Mouse (Mus musculus): Measurements from ENCODE around the gene Ralbp1. TPM values are rescaled to one million over a fixed set of nuclear protein-coding genes. Genes with fewer than 3 reads are reported as not detected.

Ralbp1 gene
- total RNA-seq, 2 experiments from 2014 or later, result 53.1 to 57.8 TPM

GRCm38 (mm10) chr17:65813763-65814162, 71.8 kb downstream of the Ralbp1 start:
- intact Hi-C loops (cut with DNase I), result no loop called here
- no peak for DNase-seq (ENCODE audit: low spot score in 2 of 2)

- DNase-seq (ENCODE audit: low spot score in 2 of 2), result no peak
- intact Hi-C loops (cut with DNase I), result no loop called here
These were observed 74.6 kb downstream of the Ralbp1 start for GRCm38 (mm10) chr17:65811032-65811431.

GRCm38 (mm10) chr17:65806416-65806815, 79.2 kb downstream of the Ralbp1 start:
- no peak for DNase-seq (ENCODE audit: low spot score in 2 of 2)
- intact Hi-C loops (cut with DNase I), result no loop called here

GRCm38 (mm10) chr17:65805966-65806365, 79.6 kb downstream of the Ralbp1 start:
- intact Hi-C loops (cut with DNase I), result no loop called here
- DNase-seq (ENCODE audit: low spot score in 2 of 2), result no peak

GRCm38 (mm10) chr17:65802026-65802425, 83.6 kb downstream of the Ralbp1 start:
- intact Hi-C loops (cut with DNase I), result no loop called here

GRCm38 (mm10) chr17:65800451-65800850, 85.1 kb downstream of the Ralbp1 start:
- intact Hi-C loops (cut with DNase I), result no loop called here

More at GRCm38 (mm10) chr17:65802026-65802425, 83.6 kb downstream of the Ralbp1 start:
- no peak for DNase-seq (ENCODE audit: low spot score in 2 of 2)

GRCm38 (mm10) chr17:65799353-65799752, 86.2 kb downstream of the Ralbp1 start:
- intact Hi-C loops (cut with DNase I), result no loop called here

More at GRCm38 (mm10) chr17:65800451-65800850, 85.1 kb downstream of the Ralbp1 start:
- DNase-seq (ENCODE audit: low spot score in 2 of 2), result no peak

GRCm38 (mm10) chr17:65798446-65798845, 87.2 kb downstream of the Ralbp1 start:
- intact Hi-C loops (cut with DNase I), result no loop called here
- DNase-seq (ENCODE audit: low spot score in 2 of 2), result no peak

More at GRCm38 (mm10) chr17:65799353-65799752, 86.2 kb downstream of the Ralbp1 start:
- DNase-seq (ENCODE audit: low spot score in 2 of 2), result no peak

Other genes with a start within 250 kb of the Ralbp1 start
- gene Txndc2, start 243.6 kb downstream of the Ralbp1 start, total RNA-seq (2021), result not detected
- gene Rab31, start 113.0 kb downstream of the Ralbp1 start, total RNA-seq (2021), result 10 to 100 TPM; 64.1 to 65.5 TPM
- gene Ppp4r1, start 103.2 kb downstream of the Ralbp1 start, total RNA-seq (2021), result 10 to 100 TPM; 41.7 to 57.5 TPM
- 10 to 100 TPM; 25.2 to 30.1 TPM for gene Twsg1, start 65.4 kb upstream of the Ralbp1 start, total RNA-seq (2021)
- gene Ankrd12, start 191.3 kb upstream of the Ralbp1 start, total RNA-seq (2021), result 100 to 1,000 TPM; 168 to 176 TPM
- 100 to 1,000 TPM; 232 to 243 TPM for gene Ndufv2, start 215.8 kb upstream of the Ralbp1 start, total RNA-seq (2021)
- gene Washc1, start 225.7 kb upstream of the Ralbp1 start, total RNA-seq (2021), result 10 to 100 TPM; 35.8 to 41.3 TPM
- 1 to 10 TPM; 1.3 to 2.0 TPM for gene Ddx11, start 237.7 kb upstream of the Ralbp1 start, total RNA-seq (2021)

All from left cerebral cortex, postnatal 25 days (tissue).